Mouse (Mus musculus): ENCODE measurements around the gene Gm7030. TPM values are rescaled to one million over a fixed set of nuclear protein-coding genes. Genes with fewer than 3 reads are reported as not detected.

Gm7030 gene
- polyA plus RNA-seq, 1 experiment from 2014 or later, result 0.39 TPM

Other genes starting within 250 kb of the Gm7030 start
- gene Dhx16, start 249.6 kb downstream of the Gm7030 start, polyA plus RNA-seq (2015; fragmentation: Nextera tagmentation; extraction: Ambion mirVana), result 27.4 and 29.2 TPM in 2 replicates
- gene 2310061I04Rik, start 232.0 kb downstream of the Gm7030 start, polyA plus RNA-seq (2015; fragmentation: Nextera tagmentation; extraction: Ambion mirVana), result 33.7 and 34.6 TPM in 2 replicates
- 41.1 and 45.5 TPM in 2 replicates for gene Atat1, start 219.3 kb downstream of the Gm7030 start, polyA plus RNA-seq (2015; fragmentation: Nextera tagmentation; extraction: Ambion mirVana)
- gene Mrps18b, start 213.0 kb downstream of the Gm7030 start, polyA plus RNA-seq (2015; fragmentation: Nextera tagmentation; extraction: Ambion mirVana), result 70.1 and 77.3 TPM in 2 replicates
- gene Ppp1r10, start 213.0 kb downstream of the Gm7030 start, polyA plus RNA-seq (2015; fragmentation: Nextera tagmentation; extraction: Ambion mirVana), result 25.3 and 28.7 TPM in 2 replicates
- 63.2 and 66.5 TPM in 2 replicates for gene Abcf1, start 159.7 kb downstream of the Gm7030 start, polyA plus RNA-seq (2015; fragmentation: Nextera tagmentation; extraction: Ambion mirVana)
- 34.5 and 36.6 TPM in 2 replicates for gene Gnl1, start 149.6 kb downstream of the Gm7030 start, polyA plus RNA-seq (2015; fragmentation: Nextera tagmentation; extraction: Ambion mirVana)
- gene Prr3, start 149.2 kb downstream of the Gm7030 start, polyA plus RNA-seq (2015; fragmentation: Nextera tagmentation; extraction: Ambion mirVana), result 13.5 and 15.6 TPM in 2 replicates
- 1.8 and 2.5 TPM in 2 replicates for gene H2-T24, start 108.9 kb downstream of the Gm7030 start, polyA plus RNA-seq (2015; fragmentation: Nextera tagmentation; extraction: Ambion mirVana)
- 9.6 and 19.7 TPM in 2 replicates for gene H2-T23, start 96.6 kb downstream of the Gm7030 start, polyA plus RNA-seq (2015; fragmentation: Nextera tagmentation; extraction: Ambion mirVana)
- gene H2-T22, start 86.7 kb downstream of the Gm7030 start, polyA plus RNA-seq (2015; fragmentation: Nextera tagmentation; extraction: Ambion mirVana), result 10.1 and 12.6 TPM in 2 replicates
- not detected in 2 replicates for gene Gm6034, start 86.5 kb downstream of the Gm7030 start, polyA plus RNA-seq (2015; fragmentation: Nextera tagmentation; extraction: Ambion mirVana)
- 0.24 TPM in 1 of 2 replicates, not detected in the other for gene Gm11127, start 71.1 kb downstream of the Gm7030 start, polyA plus RNA-seq (2015; fragmentation: Nextera tagmentation; extraction: Ambion mirVana)
- 0.21 TPM in 1 of 2 replicates, not detected in the other for gene Gm19684, start 7.7 kb downstream of the Gm7030 start, polyA plus RNA-seq (2015; fragmentation: Nextera tagmentation; extraction: Ambion mirVana)
- 1.8 and 1.9 TPM in 2 replicates for gene Gm8909, start 39.1 kb upstream of the Gm7030 start, polyA plus RNA-seq (2015; fragmentation: Nextera tagmentation; extraction: Ambion mirVana)
- gene H2-T3, start 60.9 kb upstream of the Gm7030 start, polyA plus RNA-seq (2015; fragmentation: Nextera tagmentation; extraction: Ambion mirVana), result 0.21 and 0.97 TPM in 2 replicates
- gene Rpp21, start 128.6 kb upstream of the Gm7030 start, polyA plus RNA-seq (2015; fragmentation: Nextera tagmentation; extraction: Ambion mirVana), result 73.2 and 89.1 TPM in 2 replicates
- 10.4 and 10.7 TPM in 2 replicates for gene Trim39, start 142.8 kb upstream of the Gm7030 start, polyA plus RNA-seq (2015; fragmentation: Nextera tagmentation; extraction: Ambion mirVana)
- not detected in 2 replicates for gene H2-M10.2, start 157.1 kb upstream of the Gm7030 start, polyA plus RNA-seq (2015; fragmentation: Nextera tagmentation; extraction: Ambion mirVana)
- not detected in 2 replicates for gene H2-M10.1, start 196.7 kb upstream of the Gm7030 start, polyA plus RNA-seq (2015; fragmentation: Nextera tagmentation; extraction: Ambion mirVana)
- not detected in 2 replicates for gene H2-M10.3, start 239.0 kb upstream of the Gm7030 start, polyA plus RNA-seq (2015; fragmentation: Nextera tagmentation; extraction: Ambion mirVana)